Mouse (Mus musculus) thymus, postnatal 4 days (tissue): Measurements from ENCODE around the gene Cdc42ep1.

ENCODE experiments used
- DNase-seq: peaks from one replicate; pipeline ENCODE4 v3.0.0; 2021

Gene Cdc42ep1

GRCm38 (mm10) chr15:78850059-78850824, 7.8 kb downstream of the Cdc42ep1 start:
- DNase-seq = no peak

- no peak for DNase-seq
Observed at GRCm38 (mm10) chr15:78850944-78851343, 8.5 kb downstream of the Cdc42ep1 start.

GRCm38 (mm10) chr15:78851505-78852153, 9.2 kb downstream of the Cdc42ep1 start:
- DNase-seq = peak; percentile 96

GRCm38 (mm10) chr15:78855303-78855965, 13.0 kb downstream of the Cdc42ep1 start, which contains the start of gene Lgals2:
TSS of gene Lgals2 (minus strand) at chr15:78855529.
- no peak for DNase-seq

GRCm38 (mm10) chr15:78857009-78857408, 14.6 kb downstream of the Cdc42ep1 start:
- no peak for DNase-seq

GRCm38 (mm10) chr15:78859311-78859710, 16.9 kb downstream of the Cdc42ep1 start:
- no peak for DNase-seq

GRCm38 (mm10) chr15:78859714-78860113, 17.3 kb downstream of the Cdc42ep1 start:
- DNase-seq = peak; percentile 66

- DNase-seq = no peak
Observed at GRCm38 (mm10) chr15:78862280-78862679, 19.9 kb downstream of the Cdc42ep1 start.

- no peak for DNase-seq
Observed at GRCm38 (mm10) chr15:78863154-78863553, 20.7 kb downstream of the Cdc42ep1 start.

- DNase-seq = peak; percentile 72
Observed at GRCm38 (mm10) chr15:78863852-78864253, 21.4 kb downstream of the Cdc42ep1 start.

GRCm38 (mm10) chr15:78868398-78868797, 26.0 kb downstream of the Cdc42ep1 start:
- DNase-seq = no peak

- DNase-seq = no peak
Observed at GRCm38 (mm10) chr15:78868826-78869233, 26.4 kb downstream of the Cdc42ep1 start.

- peak; percentile 61 for DNase-seq
Observed at GRCm38 (mm10) chr15:78869775-78870174, 27.4 kb downstream of the Cdc42ep1 start.

- no peak for DNase-seq
Observed at GRCm38 (mm10) chr15:78872021-78872608, 29.7 kb downstream of the Cdc42ep1 start.

GRCm38 (mm10) chr15:78873803-78874435, 31.5 kb downstream of the Cdc42ep1 start:
- no peak for DNase-seq

GRCm38 (mm10) chr15:78874989-78875388, 32.6 kb downstream of the Cdc42ep1 start:
- DNase-seq = no peak

GRCm38 (mm10) chr15:78875537-78875936, 33.1 kb downstream of the Cdc42ep1 start:
- DNase-seq = no peak

GRCm38 (mm10) chr15:78876258-78876696, 33.9 kb downstream of the Cdc42ep1 start:
- peak; percentile 82 for DNase-seq

- peak; percentile 91 for DNase-seq
Observed at GRCm38 (mm10) chr15:78876991-78877809, 34.8 kb downstream of the Cdc42ep1 start, which contains the start of gene Gga1. TSS of gene Gga1 (plus strand) at chr15:78877190.

- no peak for DNase-seq
Observed at GRCm38 (mm10) chr15:78877810-78878390, 35.5 kb downstream of the Cdc42ep1 start.
